Mouse (Mus musculus) ES-E14 (cell line): ENCODE measurements around the gene Prr22. TPM values are rescaled to one million over a fixed set of nuclear protein-coding genes. Genes with fewer than 3 reads are reported as not detected.
A peak's percentile ranks its signal among the peaks of the same experiment; 100 is the strongest.

ENCODE experiments used
- DNase-seq: peaks from one replicate; pipeline ENCODE4 v3.0.0-alpha.2; 2013; ENCODE audit warnings: low read depth, low spot score
- H3K27ac ChIP-seq: 2 replicates; pipeline ENCODE4 v1.5.1; 2012; ENCODE audit warnings: low read depth, mild to moderate bottlenecking, low read length, moderate library complexity, mixed read lengths; ENCODE audit not compliant: poor library complexity, insufficient read depth, severe bottlenecking
- H3K36me3 ChIP-seq: 2 replicates; pipeline ENCODE4 v1.6.1; 2012; ENCODE audit warnings: mild to moderate bottlenecking, low read length, moderate library complexity, mixed read lengths; ENCODE audit not compliant: control insufficient read depth, poor library complexity, insufficient read depth, severe bottlenecking
- H3K4me1 ChIP-seq, 2 experiments: fragments of 150-350 bp in 1 of 2; sonication (generic) in 1 of 2; 2 replicates each; pipeline ENCODE4 v1.6.1; 2012; ENCODE audit warnings: low read length in 2 of 2, mild to moderate bottlenecking in 1 of 2, mixed read lengths in 1 of 2; ENCODE audit not compliant: control insufficient read depth in 2 of 2, insufficient read depth in 2 of 2, poor library complexity in 1 of 2
- H3K4me3 ChIP-seq, 2 experiments: fragments of 150-350 bp in 1 of 2; sonication (generic) in 1 of 2; 2 replicates each; pipeline ENCODE4 v1.5.1; 2012; ENCODE audit warnings: low read length in 2 of 2, low read depth in 1 of 2, mild to moderate bottlenecking in 1 of 2, mixed read lengths in 1 of 2; ENCODE audit not compliant: insufficient read depth in 1 of 2, poor library complexity in 1 of 2, severe bottlenecking in 1 of 2
- H3K9ac ChIP-seq: 2 replicates; pipeline ENCODE4 v1.6.1; 2012; ENCODE audit warnings: low read depth, mild to moderate bottlenecking, low read length, mixed read lengths; ENCODE audit not compliant: poor library complexity, insufficient read depth, severe bottlenecking
- H3K9me3 ChIP-seq: fragments of 150-350 bp; sonication (generic); 2 replicates; pipeline ENCODE4 v1.6.1; 2012; ENCODE audit warnings: low read depth, mild to moderate bottlenecking, low read length; ENCODE audit not compliant: control insufficient read depth, insufficient read depth
- CHD2 ChIP-seq: IDR thresholded peaks from 2 replicates; pipeline ENCODE4 v1.6.1; 2014; ENCODE audit warnings: mild to moderate bottlenecking, low read depth, low read length, inconsistent platforms
- HCFC1 ChIP-seq: IDR thresholded peaks from 2 replicates; pipeline ENCODE4 v1.6.1; 2012; ENCODE audit warnings: low read length, inconsistent platforms, borderline replicate concordance; ENCODE audit not compliant: insufficient read depth
- MAFK ChIP-seq: IDR thresholded peaks from 2 replicates; pipeline ENCODE4 v1.6.1; 2014; ENCODE audit warnings: mild to moderate bottlenecking, low read depth, low read length, inconsistent platforms; ENCODE audit not compliant: insufficient read depth
- ZC3H11A ChIP-seq: IDR thresholded peaks from 2 replicates; pipeline ENCODE4 v1.6.1; 2012; ENCODE audit warnings: low read depth, mild to moderate bottlenecking, inconsistent platforms, low read length, borderline replicate concordance
- ZNF384 ChIP-seq: IDR thresholded peaks from 2 replicates; pipeline ENCODE4 v1.6.1; 2012; ENCODE audit warnings: low read depth, low read length, inconsistent platforms
- in situ Hi-C, 2 experiments: fragments of 600-800 bp; cut with MboI; formaldehyde crosslinking; loops; one replicate each; pipeline ENCODE4 v1.15.1; 2025; ENCODE audit warnings: low sequenced_read_pairs in 2 of 2, inconsistent platforms in 1 of 2; ENCODE audit not compliant: unreplicated experiment in 2 of 2
- total RNA-seq: library from RNA; depleted of rRNA; stranded (reverse); fragments of 300-350 nt; gene quantifications from 2 replicates; pipeline ENCODE4 v1.2.3, GENCODE M21; 2012

Prr22 gene
- total RNA-seq, 1 experiment, result 1.2 TPM

- in situ Hi-C loops, result no loop called here
- Histone ChIP-seq H3K4me1 (peaks cover 0 to 3% of the 10 kb centered on the region in 2 experiments; a peak in 2 of 4 replicates), H3K9ac (no peak overlapping the region), H3K4me3 (no peak overlapping the region), H3K9me3 (no peaks in the 10 kb centered on the region), H3K36me3 (no peaks in the 10 kb centered on the region), H3K27ac (no peak overlapping the region)
- TF ChIP-seq ZC3H11A (no peak), CHD2 (no peak), ZNF384 (no peak), MAFK (no peak), HCFC1 (no peak)
- DNase-seq, result no peak
Measured at GRCm38 (mm10) chr17:56738221-56738620, 31.8 kb upstream of the Prr22 start.

DNA sequence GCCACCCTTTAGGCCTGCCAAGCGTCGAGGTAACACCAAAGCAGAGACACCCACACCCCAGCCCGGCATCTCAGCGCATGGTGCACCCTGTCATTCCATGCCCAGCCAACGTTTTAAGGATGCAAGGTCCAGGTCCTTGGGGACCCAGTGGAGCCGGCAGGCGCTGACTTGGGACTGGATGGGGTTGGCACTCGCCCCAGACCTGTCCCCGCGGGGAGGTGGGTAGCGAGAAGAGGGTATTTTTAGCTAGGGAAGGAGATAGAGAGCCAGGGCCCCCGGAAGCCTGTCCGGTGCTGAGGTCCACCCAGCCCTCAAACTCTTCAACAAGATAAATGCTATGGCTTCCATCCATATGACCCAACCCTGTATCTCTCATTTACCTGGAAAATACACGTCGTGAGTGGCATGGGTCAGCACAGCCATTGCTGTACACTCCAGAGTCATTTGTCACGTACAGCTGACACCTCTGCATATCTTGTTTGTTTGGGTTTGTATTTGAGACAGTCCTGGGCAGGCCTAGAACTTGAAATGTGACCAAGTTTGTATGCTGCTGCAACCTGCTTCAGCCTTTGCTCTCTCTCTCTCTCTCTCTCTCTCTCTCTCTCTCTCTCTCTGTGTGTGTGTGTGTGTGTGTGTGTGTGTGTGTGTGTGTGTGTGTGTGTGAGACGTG lies 29.8 kb upstream of the Prr22 start:
- H3K9me3 ChIP-seq, result no peaks in the 10 kb centered on the region
- in situ Hi-C loops, result no loop called here
- no peak overlapping the region for H3K27ac ChIP-seq
- TF ChIP-seq CHD2 (no peak), ZNF384 (no peak), MAFK (no peak), HCFC1 (no peak), ZC3H11A (no peak)
- no peak for DNase-seq
- H3K4me3 ChIP-seq, result no peak overlapping the region
- H3K9ac ChIP-seq, result no peak overlapping the region
- no peaks in the 10 kb centered on the region for H3K36me3 ChIP-seq
- H3K4me1 ChIP-seq, result peaks cover 0 to 3% of the 10 kb centered on the region in 2 experiments; a peak in 2 of 4 replicates

DNA sequence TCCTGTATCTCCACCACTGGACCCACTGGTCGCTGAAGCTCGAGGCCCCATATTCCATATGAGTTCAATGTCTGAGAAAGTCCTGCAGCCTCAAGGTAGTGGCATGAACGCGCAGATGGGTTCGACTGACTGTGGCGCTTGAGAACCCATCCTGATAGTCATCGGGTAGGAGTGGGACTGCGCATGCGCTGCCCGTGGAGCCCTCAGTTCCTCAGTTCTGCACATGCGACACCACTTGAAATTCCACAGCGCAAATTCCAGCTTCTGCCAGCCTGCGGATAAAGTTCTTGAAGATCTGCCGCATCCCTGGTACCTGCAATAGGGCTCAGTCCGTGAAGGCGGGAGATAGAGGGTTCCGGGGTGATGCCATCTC lies 29.3 kb upstream of the Prr22 start:
- peaks cover 0 to 3% of the 10 kb centered on the region in 2 experiments; a peak in 2 of 4 replicates for H3K4me1 ChIP-seq
- no peaks in the 10 kb centered on the region for H3K9me3 ChIP-seq
- peak overlapping the region; percentile 44; the same call in 1 of the 2 replicates for H3K9ac ChIP-seq
- no peaks in the 10 kb centered on the region for H3K36me3 ChIP-seq
- no peak for TF ChIP-seq HCFC1
- in situ Hi-C loops, result no loop called here
- H3K27ac ChIP-seq, result 0 out of 2 replicates have a peak overlapping the region, but pooled peaks have one; percentile 16
- DNase-seq, result no peak
- peak overlapping the region; percentile 52 to 61; a peak in 3 of 4 replicates for H3K4me3 ChIP-seq

GRCm38 (mm10) chr17:56744173-56744572 lies 25.9 kb upstream of the Prr22 start:
- Histone ChIP-seq H3K9ac (no peak overlapping the region), H3K36me3 (no peaks in the 10 kb centered on the region), H3K27ac (no peak overlapping the region), H3K9me3 (no peaks in the 10 kb centered on the region), H3K4me1 (peaks cover 0 to 3% of the 10 kb centered on the region in 2 experiments; a peak in 2 of 4 replicates), H3K4me3 (no peak overlapping the region)
- TF ChIP-seq MAFK (no peak), HCFC1 (no peak), ZNF384 (no peak), ZC3H11A (no peak), CHD2 (no peak)
- in situ Hi-C loops, result no loop called here
- no peak for DNase-seq

DNA sequence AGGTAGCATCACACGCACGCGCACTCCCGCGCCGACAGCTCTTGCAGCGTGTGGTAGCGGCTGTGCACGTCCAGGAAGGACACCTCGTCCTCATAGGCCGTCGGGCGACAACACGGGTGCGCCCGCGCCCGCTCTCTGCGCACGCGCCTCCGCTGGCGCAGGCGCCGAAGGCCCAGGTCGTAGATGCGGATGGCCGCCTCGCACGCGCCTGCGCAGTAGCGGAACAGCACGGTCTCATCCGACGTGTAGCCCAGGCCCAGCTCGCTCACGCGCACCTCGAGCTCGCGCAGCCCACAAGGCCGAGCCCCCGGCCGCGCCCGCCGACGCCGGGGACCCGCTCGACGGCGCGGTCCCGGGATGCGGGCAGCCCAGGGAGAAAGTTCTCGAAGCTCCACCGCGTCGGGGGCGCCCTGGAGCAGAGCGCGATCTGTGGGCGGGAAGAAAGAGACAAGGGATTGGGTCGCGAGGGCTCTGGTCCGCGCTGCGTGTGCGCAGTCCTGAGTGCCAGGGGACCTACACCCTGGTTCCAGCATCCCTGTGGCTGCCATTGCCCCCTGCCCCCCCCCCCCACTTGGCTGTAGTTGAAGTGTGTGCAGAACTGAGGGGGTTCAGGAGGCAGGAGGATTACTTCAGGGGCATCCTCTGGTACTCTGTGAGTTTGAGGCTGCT lies 18.5 kb upstream of the Prr22 start:
- in situ Hi-C loops, result no loop called here
- H3K9me3 ChIP-seq, result no peaks in the 10 kb centered on the region
- TF ChIP-seq HCFC1 (peak; percentile 17; the same call in 1 of the 2 replicates), MAFK (no peak)
- H3K36me3 ChIP-seq, result no peaks in the 10 kb centered on the region
- peaks cover 0 to 29% of the 10 kb centered on the region in 2 experiments; a peak in 1 of 4 replicates for H3K4me1 ChIP-seq
- DNase-seq, result no peak
- no peak overlapping the region for H3K27ac ChIP-seq
- peak overlapping the region; percentile 23 to 50; a peak in 2 of 4 replicates for H3K4me3 ChIP-seq
- H3K9ac ChIP-seq, result peak overlapping the region; percentile 41
